Mouse (Mus musculus) ES-CJ7 (cell line): ENCODE measurements around the gene Luzp4.
"Not testable (repeated sequence)": the region's sequence is repeated elsewhere in the genome, so short reads cannot be mapped to it uniquely, and the experiment has no call there.

Source experiments
- DNase-seq: peaks from one replicate; pipeline ENCODE4 v3.0.0; 2011; ENCODE audit warnings: low read depth, low spot score

Gene Luzp4

GRCm38 (mm10) chrX:148857340-148857739 lies at the start of gene Luzp4:
Gene Luzp4 (plus strand): TSS chrX:148857640.
- DNase-seq: not testable (repeated sequence)

GRCm38 (mm10) chrX:148841801-148842200 lies 15.6 kb upstream of the Luzp4 start:
- DNase-seq: not testable (repeated sequence)
